Mouse (Mus musculus): Measurements from ENCODE around the gene Rbm6. TPM values are rescaled to one million over a fixed set of nuclear protein-coding genes. Genes with fewer than 3 reads are reported as not detected.

Rbm6 gene
- polyA plus RNA-seq, 1 experiment, result 16.4 TPM

DNA sequence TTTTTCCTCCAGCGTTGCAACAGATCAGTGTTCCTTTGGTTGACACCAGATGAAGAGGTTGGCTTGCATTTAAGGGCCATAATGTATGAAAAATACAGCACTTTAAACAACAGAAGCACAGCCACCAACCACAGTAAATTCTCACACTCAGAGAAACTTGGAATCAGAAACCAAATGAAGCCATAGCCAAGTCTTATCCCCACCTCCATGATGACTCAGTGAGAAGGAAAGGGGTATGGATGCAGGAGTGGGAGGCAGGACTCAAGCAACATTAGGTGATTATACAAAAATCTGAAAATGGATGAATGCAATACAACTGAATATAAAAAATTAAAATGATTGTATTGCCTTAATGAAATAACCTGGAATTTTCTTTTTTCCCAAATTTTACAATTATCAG lies 34.2 kb downstream of the Rbm6 start:
- H3K4me3 ChIP-seq (ENCODE audit: low read depth, low read length), result no peak overlapping the region
- H3K4me1 ChIP-seq (ENCODE audit: control insufficient read depth, insufficient read depth, insufficient read length, low read length), result no peaks in the 10 kb centered on the region
- peaks cover 16% of the 10 kb centered on the region for H3K36me3 ChIP-seq (ENCODE audit: control insufficient read depth, insufficient read depth, low read length)
- TF ChIP-seq POLR2A (IDR thresholded peaks at IDR 0.05; ENCODE audit: low read depth, low read length) (no peak), CTCF (IDR thresholded peaks at IDR 0.05; ENCODE audit: extremely low read depth, insufficient read length, insufficient replicate concordance, low read depth, low read length) (no peak)
- H3K27ac ChIP-seq (ENCODE audit: insufficient read depth, low read depth, low read length), result no peak overlapping the region
- no peaks in the 10 kb centered on the region for H3K27me3 ChIP-seq (ENCODE audit: control insufficient read depth, insufficient read depth, low read length)
- WGBS, result 94% methylated on average over 1 of the region's 1 CpGs

DNA sequence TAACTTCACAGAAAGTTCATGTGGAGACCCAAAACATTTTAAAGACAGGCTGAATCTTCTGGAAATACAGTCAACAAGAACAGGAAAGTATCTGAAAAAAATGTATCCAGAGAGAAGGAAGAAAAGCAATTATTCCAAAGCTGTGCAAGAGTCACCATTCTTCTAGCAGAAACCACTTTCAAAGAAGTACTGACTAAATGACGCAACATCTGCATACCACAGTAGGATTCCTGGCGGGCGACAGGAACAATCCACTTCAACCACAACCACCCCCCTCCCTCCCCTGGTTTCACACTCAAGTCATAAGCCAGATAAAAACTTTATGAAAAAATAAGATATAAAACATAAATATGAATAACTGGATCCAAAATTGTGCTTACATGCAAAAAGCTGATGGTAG lies 39.2 kb downstream of the Rbm6 start:
- Histone ChIP-seq H3K4me3 (ENCODE audit: low read depth, low read length) (no peak overlapping the region), H3K36me3 (ENCODE audit: control insufficient read depth, insufficient read depth, low read length) (peaks cover 25% of the 10 kb centered on the region)
- WGBS, result 76% methylated on average over 3 of the region's 3 CpGs

DNA sequence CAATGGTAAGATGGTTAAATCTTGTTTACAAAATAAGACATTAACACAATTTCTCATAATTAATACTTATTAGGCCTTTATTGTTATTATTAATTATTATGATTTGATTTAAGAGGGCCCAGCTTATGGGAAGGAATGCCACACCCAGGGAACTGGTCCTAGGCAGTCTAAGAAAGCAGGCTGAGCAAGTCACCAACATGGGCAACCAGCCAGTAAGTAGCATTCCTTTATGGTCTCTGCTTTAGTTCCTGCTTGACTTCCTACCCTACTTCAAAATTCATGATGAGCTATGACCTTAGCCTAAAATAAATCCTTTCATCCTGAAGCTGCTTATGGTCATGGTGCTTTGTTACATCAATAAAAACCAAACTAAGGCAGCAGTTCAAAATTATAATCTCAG lies 41.3 kb downstream of the Rbm6 start:
- Histone ChIP-seq H3K27ac (ENCODE audit: insufficient read depth, low read depth, low read length) (no peak overlapping the region), H3K4me1 (ENCODE audit: control insufficient read depth, insufficient read depth, insufficient read length, low read length) (no peaks in the 10 kb centered on the region), H3K27me3 (ENCODE audit: control insufficient read depth, insufficient read depth, low read length) (no peaks in the 10 kb centered on the region), H3K36me3 (ENCODE audit: control insufficient read depth, insufficient read depth, low read length) (peaks cover 24% of the 10 kb centered on the region), H3K4me3 (ENCODE audit: low read depth, low read length) (no peak overlapping the region)
- TF ChIP-seq POLR2A (IDR thresholded peaks at IDR 0.05; ENCODE audit: low read depth, low read length) (no peak), CTCF (IDR thresholded peaks at IDR 0.05; ENCODE audit: extremely low read depth, insufficient read length, insufficient replicate concordance, low read depth, low read length) (no peak)

More for the DNA sequence above, 39.2 kb downstream of the Rbm6 start:
- no peaks in the 10 kb centered on the region for H3K27me3 ChIP-seq (ENCODE audit: control insufficient read depth, insufficient read depth, low read length)
- H3K4me1 ChIP-seq (ENCODE audit: control insufficient read depth, insufficient read depth, insufficient read length, low read length), result no peaks in the 10 kb centered on the region
- TF ChIP-seq CTCF (IDR thresholded peaks at IDR 0.05; ENCODE audit: extremely low read depth, insufficient read length, insufficient replicate concordance, low read depth, low read length) (no peak), POLR2A (IDR thresholded peaks at IDR 0.05; ENCODE audit: low read depth, low read length) (no peak)
- H3K27ac ChIP-seq (ENCODE audit: insufficient read depth, low read depth, low read length), result no peak overlapping the region

DNA sequence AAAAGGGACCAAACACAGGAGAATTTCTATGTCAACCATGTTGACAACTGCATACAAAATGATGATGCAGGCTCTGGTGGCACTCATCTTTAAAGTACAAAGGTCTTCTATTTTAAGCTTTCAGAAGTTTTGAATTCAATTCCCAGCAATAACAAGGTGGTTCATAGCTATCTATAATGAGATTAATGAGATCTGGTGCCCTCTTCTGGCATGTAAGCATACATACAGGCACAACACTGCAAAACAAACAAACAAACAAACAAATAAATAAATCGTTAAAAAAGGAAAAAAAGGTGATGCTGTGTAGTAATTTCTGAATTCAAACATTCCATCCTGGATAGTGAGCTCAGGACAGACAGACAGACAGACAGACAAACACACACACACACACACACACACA lies 60.9 kb downstream of the Rbm6 start:
- no peak overlapping the region for H3K27ac ChIP-seq (ENCODE audit: insufficient read depth, low read depth, low read length)

DNA sequence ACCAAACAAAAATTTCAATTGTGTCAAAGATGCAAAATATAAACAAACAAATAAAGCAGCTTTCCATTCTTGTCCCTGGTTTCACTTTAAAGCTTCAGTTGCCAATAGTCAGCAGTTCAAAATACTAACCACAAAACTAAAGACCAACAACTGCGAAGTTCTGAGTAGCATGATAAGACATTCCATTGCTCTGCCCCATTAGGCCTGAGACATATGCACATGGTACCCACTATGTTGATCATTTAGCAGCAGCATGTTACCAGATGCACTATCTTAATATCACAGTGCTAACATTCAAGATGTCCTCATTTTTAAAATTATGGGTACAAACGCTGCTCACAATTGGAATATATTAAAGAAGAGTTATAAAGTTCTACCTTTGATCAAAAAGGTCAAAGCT lies 62.1 kb downstream of the Rbm6 start:
- no peaks in the 10 kb centered on the region for H3K4me1 ChIP-seq (ENCODE audit: control insufficient read depth, insufficient read depth, insufficient read length, low read length)
- H3K27ac ChIP-seq (ENCODE audit: insufficient read depth, low read depth, low read length), result no peak overlapping the region
- WGBS, result 92% methylated on average over 2 of the region's 2 CpGs
- peaks cover 20% of the 10 kb centered on the region for H3K36me3 ChIP-seq (ENCODE audit: control insufficient read depth, insufficient read depth, low read length)
- H3K4me3 ChIP-seq (ENCODE audit: low read depth, low read length), result no peak overlapping the region
- no peaks in the 10 kb centered on the region for H3K27me3 ChIP-seq (ENCODE audit: control insufficient read depth, insufficient read depth, low read length)
- TF ChIP-seq CTCF (IDR thresholded peaks at IDR 0.05; ENCODE audit: extremely low read depth, insufficient read length, insufficient replicate concordance, low read depth, low read length), result no peak
- TF ChIP-seq POLR2A (IDR thresholded peaks at IDR 0.05; ENCODE audit: low read depth, low read length), result no peak

More for the DNA sequence above, 60.9 kb downstream of the Rbm6 start:
- Histone ChIP-seq H3K36me3 (ENCODE audit: control insufficient read depth, insufficient read depth, low read length) (peaks cover 25% of the 10 kb centered on the region), H3K4me1 (ENCODE audit: control insufficient read depth, insufficient read depth, insufficient read length, low read length) (no peaks in the 10 kb centered on the region), H3K4me3 (ENCODE audit: low read depth, low read length) (no peak overlapping the region), H3K27me3 (ENCODE audit: control insufficient read depth, insufficient read depth, low read length) (no peaks in the 10 kb centered on the region)
- TF ChIP-seq POLR2A (IDR thresholded peaks at IDR 0.05; ENCODE audit: low read depth, low read length) (no peak), CTCF (IDR thresholded peaks at IDR 0.05; ENCODE audit: extremely low read depth, insufficient read length, insufficient replicate concordance, low read depth, low read length) (no peak)
- 91% methylated on average over 1 of the region's 1 CpGs for WGBS

DNA sequence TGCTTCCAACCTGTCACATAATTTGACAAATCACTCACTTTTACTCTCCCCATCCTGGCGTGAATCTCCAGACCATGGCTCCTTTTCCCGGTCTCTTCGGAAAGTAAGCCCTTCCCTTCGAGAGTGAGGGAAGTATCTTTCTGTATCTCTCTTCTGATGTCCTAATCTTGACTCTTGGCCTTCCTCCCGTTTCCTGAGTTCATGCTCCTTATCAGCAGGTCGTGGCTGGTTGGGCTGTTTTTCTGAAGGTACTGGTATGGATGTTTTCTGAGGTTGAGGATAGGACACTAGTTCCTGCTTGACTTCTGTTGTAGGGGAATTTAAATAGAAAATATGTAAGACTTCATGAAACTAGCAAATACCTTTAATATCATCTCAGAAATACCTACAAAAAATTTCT lies 81.3 kb downstream of the Rbm6 start:
- no peaks in the 10 kb centered on the region for H3K4me1 ChIP-seq (ENCODE audit: control insufficient read depth, insufficient read depth, insufficient read length, low read length)
- TF ChIP-seq POLR2A (IDR thresholded peaks at IDR 0.05; ENCODE audit: low read depth, low read length), result no peak
- no peak for TF ChIP-seq CTCF (IDR thresholded peaks at IDR 0.05; ENCODE audit: extremely low read depth, insufficient read length, insufficient replicate concordance, low read depth, low read length)
- WGBS, result 70% methylated on average over 6 of the region's 6 CpGs
- peaks cover 44% of the 10 kb centered on the region for H3K36me3 ChIP-seq (ENCODE audit: control insufficient read depth, insufficient read depth, low read length)
- H3K27me3 ChIP-seq (ENCODE audit: control insufficient read depth, insufficient read depth, low read length), result no peaks in the 10 kb centered on the region
- H3K4me3 ChIP-seq (ENCODE audit: low read depth, low read length), result no peak overlapping the region
- no peak overlapping the region for H3K27ac ChIP-seq (ENCODE audit: insufficient read depth, low read depth, low read length)

DNA sequence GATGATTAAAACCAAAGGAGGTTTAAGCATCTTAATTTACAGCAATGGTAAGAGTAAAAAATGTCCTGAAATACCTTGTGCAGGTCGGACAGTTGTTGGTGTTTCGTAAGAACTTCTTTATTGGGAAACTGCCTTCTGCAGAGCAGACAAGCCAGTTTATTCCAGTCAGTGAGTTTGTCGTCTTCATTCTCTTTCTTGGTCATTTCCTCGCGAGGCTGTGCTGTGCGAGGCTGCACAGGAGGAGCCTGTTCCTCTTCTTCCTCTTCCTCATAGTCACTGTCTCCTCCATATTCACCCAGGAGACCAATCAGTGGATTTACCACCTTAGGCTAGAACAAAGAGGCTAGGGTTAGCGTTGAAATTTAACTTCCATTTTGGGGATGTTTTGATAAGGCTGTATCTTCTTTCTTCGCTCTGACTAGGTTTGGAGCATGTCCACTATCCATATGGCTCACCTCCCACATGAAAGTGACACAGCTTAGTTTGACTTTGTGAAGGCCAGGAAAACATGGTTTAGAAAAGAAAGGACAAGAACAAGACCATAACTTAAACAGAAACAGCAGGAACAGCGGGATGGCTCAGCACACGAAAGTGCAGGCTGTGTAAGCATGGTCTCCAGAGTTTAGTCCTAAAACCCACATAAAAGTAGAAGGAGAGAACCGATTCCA lies 90.4 kb downstream of the Rbm6 start:
- H3K27ac ChIP-seq (ENCODE audit: insufficient read depth, low read depth, low read length), result no peak overlapping the region
- WGBS, result 89% methylated on average over 11 of the region's 11 CpGs
- TF ChIP-seq POLR2A (IDR thresholded peaks at IDR 0.05; ENCODE audit: low read depth, low read length), result no peak
- no peak for TF ChIP-seq CTCF (IDR thresholded peaks at IDR 0.05; ENCODE audit: extremely low read depth, insufficient read length, insufficient replicate concordance, low read depth, low read length)
- H3K4me3 ChIP-seq (ENCODE audit: low read depth, low read length), result no peak overlapping the region
- peaks cover 62% of the 10 kb centered on the region for H3K36me3 ChIP-seq (ENCODE audit: control insufficient read depth, insufficient read depth, low read length)
- no peaks in the 10 kb centered on the region for H3K27me3 ChIP-seq (ENCODE audit: control insufficient read depth, insufficient read depth, low read length)
- no peaks in the 10 kb centered on the region for H3K4me1 ChIP-seq (ENCODE audit: control insufficient read depth, insufficient read depth, insufficient read length, low read length)
